Mouse (Mus musculus) heart, postnatal 25 days (tissue): Measurements from ENCODE around the gene Alk. TPM values are rescaled to one million over a fixed set of nuclear protein-coding genes. Genes with fewer than 3 reads are reported as not detected.

Source experiments
- DNase-seq: peaks from one replicate; pipeline ENCODE4 v3.0.0; 2022; ENCODE audit warnings: low spot score
- intact Hi-C: fragments of 180-260 bp; cut with DNase I; formaldehyde crosslinking; loops from one replicate; pipeline ENCODE4 v1.15.1; 2025
- total RNA-seq, 2 experiments: library from RNA; stranded (reverse); gene quantifications; 2 replicates each; pipeline ENCODE4 v1.2.3; 2021

Gene Alk
- total RNA-seq, 2 experiments from 2014 or later, result not detected

GRCm38 (mm10) chr17:72417451-72417850, 187.0 kb downstream of the Alk start:
- intact Hi-C loops, result no loop called here

GRCm38 (mm10) chr17:72414676-72415075, 189.8 kb downstream of the Alk start:
- intact Hi-C loops, result no loop called here
- DNase-seq, result no peak

More at GRCm38 (mm10) chr17:72417451-72417850, 187.0 kb downstream of the Alk start:
- no peak for DNase-seq

GRCm38 (mm10) chr17:72404813-72405212, 199.6 kb downstream of the Alk start:
- intact Hi-C loops, result no loop called here
- DNase-seq, result no peak

GRCm38 (mm10) chr17:72401861-72402260, 202.6 kb downstream of the Alk start:
- intact Hi-C loops, result no loop called here
- no peak for DNase-seq

- intact Hi-C loops, result no loop called here
- DNase-seq, result no peak
These were observed 203.1 kb downstream of the Alk start for GRCm38 (mm10) chr17:72401349-72401748.

- intact Hi-C loops, result no loop called here
- no peak for DNase-seq
These were observed 204.9 kb downstream of the Alk start for GRCm38 (mm10) chr17:72399331-72400059.

GRCm38 (mm10) chr17:72395956-72396355, 208.5 kb downstream of the Alk start:
- no peak for DNase-seq
- intact Hi-C loops, result no loop called here

GRCm38 (mm10) chr17:72368991-72369390, 235.4 kb downstream of the Alk start:
- intact Hi-C loops, result no loop called here
- DNase-seq, result no peak

GRCm38 (mm10) chr17:72362811-72363496, 241.5 kb downstream of the Alk start:
- no peak for DNase-seq
- intact Hi-C loops, result no loop called here

- no peak for DNase-seq
- intact Hi-C loops, result no loop called here
These were observed 242.5 kb downstream of the Alk start for GRCm38 (mm10) chr17:72361961-72362360.

- no peak for DNase-seq
- intact Hi-C loops, result no loop called here
These were observed 247.6 kb downstream of the Alk start for GRCm38 (mm10) chr17:72356759-72357302.

GRCm38 (mm10) chr17:72339437-72339836, 265.0 kb downstream of the Alk start:
- intact Hi-C loops, result no loop called here

GRCm38 (mm10) chr17:72332909-72333308, 271.5 kb downstream of the Alk start:
- intact Hi-C loops, result no loop called here

More at GRCm38 (mm10) chr17:72339437-72339836, 265.0 kb downstream of the Alk start:
- no peak for DNase-seq

GRCm38 (mm10) chr17:72325941-72326340, 278.5 kb downstream of the Alk start:
- DNase-seq, result no peak
- intact Hi-C loops, result no loop called here

More at GRCm38 (mm10) chr17:72332909-72333308, 271.5 kb downstream of the Alk start:
- DNase-seq, result no peak

GRCm38 (mm10) chr17:72319576-72319975, 284.9 kb downstream of the Alk start:
- intact Hi-C loops, result no loop called here
- no peak for DNase-seq

GRCm38 (mm10) chr17:72299651-72300050, 304.8 kb downstream of the Alk start:
- intact Hi-C loops, result no loop called here
- no peak for DNase-seq

GRCm38 (mm10) chr17:72296349-72296748, 308.1 kb downstream of the Alk start:
- intact Hi-C loops, result no loop called here
- DNase-seq, result no peak

GRCm38 (mm10) chr17:72293267-72293580, 311.2 kb downstream of the Alk start:
- intact Hi-C loops, result no loop called here
- no peak for DNase-seq

- no peak for DNase-seq
- intact Hi-C loops, result no loop called here
These were observed 311.8 kb downstream of the Alk start for GRCm38 (mm10) chr17:72292444-72293266.

- intact Hi-C loops, result no loop called here
- no peak for DNase-seq
These were observed 318.5 kb downstream of the Alk start for GRCm38 (mm10) chr17:72285961-72286360.
